Mouse (Mus musculus) kidney, adult 11 months (tissue): ENCODE data around the gene Zfp772.
A peak's percentile ranks its signal among the peaks of the same experiment; 100 is the strongest.
"Not testable (repeated sequence)": the region's sequence is repeated elsewhere in the genome, so short reads cannot be mapped to it uniquely, and the experiment has no call there.

Experiments
- DNase-seq: peaks from one replicate; pipeline ENCODE4 v3.0.0; 2022

Zfp772 gene

GRCm38 (mm10) chr7:7209313-7210151, at the start of gene Zfp772:
TSS of gene Zfp772 (minus strand) at chr7:7209998.
- DNase-seq, result peak; percentile 59

GRCm38 (mm10) chr7:7247228-7247627, 37.4 kb upstream of the Zfp772 start, which contains the start of gene Vmn2r29:
TSS of gene Vmn2r29 (minus strand) at chr7:7247328.
- DNase-seq, result not testable (repeated sequence)

- DNase-seq, result peak; percentile 64
Observed at GRCm38 (mm10) chr7:7188191-7188942, 21.4 kb downstream of the Zfp772 start.

GRCm38 (mm10) chr7:7187417-7188190, 22.2 kb downstream of the Zfp772 start:
- no peak for DNase-seq

- no peak for DNase-seq
Observed at GRCm38 (mm10) chr7:7185897-7186296, 23.9 kb downstream of the Zfp772 start.

GRCm38 (mm10) chr7:7171227-7172147, 38.3 kb downstream of the Zfp772 start, which contains the start of gene Zfp418:
TSS of gene Zfp418 (plus strand) at chr7:7171330.
- peak; percentile 79 for DNase-seq
